Mouse (Mus musculus): ENCODE data around the gene Abhd16b. TPM values are rescaled to one million over a fixed set of nuclear protein-coding genes. Genes with fewer than 3 reads are reported as not detected.

Abhd16b gene
- polyA plus RNA-seq, 1 experiment from 2014 or later, result 0.07 TPM

DNA sequence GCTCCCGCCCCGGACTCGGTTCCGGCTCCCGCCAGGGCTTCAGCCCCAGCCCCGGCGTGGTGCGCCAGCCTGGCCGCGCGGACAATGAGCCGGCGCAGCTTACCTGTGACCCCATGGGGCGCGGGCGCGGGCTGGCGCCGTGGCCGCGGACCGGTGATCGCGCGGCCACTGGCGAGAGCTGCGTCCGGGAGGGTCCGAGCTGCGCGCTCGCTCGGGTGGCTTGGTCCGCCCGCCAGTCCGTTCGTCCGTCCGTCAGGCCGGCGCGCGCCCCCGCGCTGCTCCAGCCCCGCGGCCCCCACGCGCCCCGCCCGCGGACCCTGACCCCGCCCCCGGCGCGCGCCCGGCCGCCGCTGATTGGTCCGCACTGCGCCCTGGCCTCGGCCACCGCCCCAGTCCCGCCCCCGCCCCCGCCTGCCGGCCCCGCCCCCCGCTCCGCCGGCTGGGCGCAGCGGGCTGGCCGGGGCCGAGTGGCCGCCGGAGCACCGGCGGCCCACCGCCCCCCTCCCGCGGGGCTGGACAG, 33.8 kb upstream of the Abhd16b start, which contains the start of gene Zbtb46:
Gene Zbtb46, minus strand, starts transcription at position 274 of the 520 bp plus-strand sequence.
- H3K27ac ChIP-seq (ENCODE audit: low read depth, low read length), result peak within 1 kb of the TSS; percentile 22
- WGBS, result 1% methylated on average over 45 of the region's 83 CpGs
- TF ChIP-seq CTCF (IDR thresholded peaks at IDR 0.05; ENCODE audit: low read depth), result no peak
- H3K9me3 ChIP-seq (ENCODE audit: control insufficient read depth), result no peaks in the 10 kb centered on the region
- H3K4me1 ChIP-seq (replicated peaks; ENCODE audit: control insufficient read depth, insufficient read depth, low read length), result no peaks in the 10 kb centered on the region
- H3K9ac ChIP-seq (ENCODE audit: low read depth, low read length), result peak within 1 kb of the TSS; percentile 62
- H3K27me3 ChIP-seq (replicated peaks; ENCODE audit: control insufficient read depth, insufficient read depth, low read length), result peaks cover 54% of the 10 kb centered on the region
- ATAC-seq, result peak; percentile 89
- peak within 1 kb of the TSS; percentile 86 for H3K4me3 ChIP-seq (ENCODE audit: low read depth, low read length)
- H3K36me3 ChIP-seq (ENCODE audit: control insufficient read depth, insufficient read depth), result no peaks in the 10 kb centered on the region
- peak within 1 kb of the TSS; percentile 100 for H3K4me2 ChIP-seq (replicated peaks; ENCODE audit: low read depth)

DNA sequence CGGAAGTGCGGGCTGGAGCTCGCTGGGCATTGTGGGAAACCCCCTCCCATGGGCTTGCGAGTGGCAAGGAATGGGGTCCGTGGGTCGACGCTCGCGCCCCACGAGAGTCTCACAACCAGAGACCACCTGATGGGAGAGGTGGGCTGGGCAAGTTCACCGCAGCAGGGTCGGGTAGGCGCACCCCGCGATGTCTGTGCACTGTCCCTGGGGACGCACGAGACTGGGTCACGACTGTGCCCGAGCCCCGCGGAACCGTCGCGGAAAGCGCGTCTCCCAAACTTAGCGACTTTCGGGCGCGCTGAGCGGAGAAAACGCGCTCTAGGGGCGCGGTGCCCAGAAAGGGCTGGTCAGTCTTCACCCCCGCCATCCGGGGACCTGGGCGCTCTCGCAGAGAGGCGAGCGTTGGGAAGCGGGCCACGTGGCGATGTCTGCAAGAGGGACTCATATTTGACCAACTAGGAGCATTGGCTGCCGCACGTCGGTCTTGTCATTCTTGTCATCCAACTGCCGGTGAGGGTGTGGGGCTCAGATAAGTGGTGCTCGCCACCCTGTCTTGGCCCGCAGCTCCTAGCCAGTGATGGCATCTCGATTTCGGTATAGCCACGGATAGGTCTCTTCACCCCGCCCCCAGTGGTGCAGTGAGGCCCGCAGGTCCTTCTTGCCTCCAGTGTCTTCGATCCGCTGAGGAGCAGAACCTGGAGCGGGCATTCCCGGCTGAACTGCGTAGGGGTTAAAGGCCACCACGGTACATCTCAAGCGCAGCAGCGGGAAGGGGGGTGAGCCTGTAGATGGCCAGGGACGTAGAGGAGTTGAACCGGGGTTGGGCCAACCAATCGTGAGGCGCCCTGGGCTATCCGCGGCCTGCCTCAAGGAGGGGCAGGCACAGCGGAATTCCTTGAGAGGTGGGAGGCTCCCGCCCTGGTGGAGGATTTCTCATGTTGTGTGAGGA, 33.1 kb upstream of the Abhd16b start:
- H3K27me3 ChIP-seq (replicated peaks; ENCODE audit: control insufficient read depth, insufficient read depth, low read length), result peaks cover 47% of the 10 kb centered on the region
- H3K4me1 ChIP-seq (replicated peaks; ENCODE audit: control insufficient read depth, insufficient read depth, low read length), result no peaks in the 10 kb centered on the region
- peak overlapping the region; percentile 22 for H3K27ac ChIP-seq (ENCODE audit: low read depth, low read length)
- no peaks in the 10 kb centered on the region for H3K9me3 ChIP-seq (ENCODE audit: control insufficient read depth)
- H3K36me3 ChIP-seq (ENCODE audit: control insufficient read depth, insufficient read depth), result no peaks in the 10 kb centered on the region
- WGBS, result under 1% methylated on average over 69 of the region's 71 CpGs
- H3K4me3 ChIP-seq (ENCODE audit: low read depth, low read length), result peak overlapping the region; percentile 86
- peak; percentile 20; the same call in 1 of the 2 replicates for TF ChIP-seq CTCF (IDR thresholded peaks at IDR 0.05; ENCODE audit: low read depth)
- H3K9ac ChIP-seq (ENCODE audit: low read depth, low read length), result peak overlapping the region; percentile 62
- peak; percentile 36 for ATAC-seq
- H3K4me2 ChIP-seq (replicated peaks; ENCODE audit: low read depth), result peak overlapping the region; percentile 100

DNA sequence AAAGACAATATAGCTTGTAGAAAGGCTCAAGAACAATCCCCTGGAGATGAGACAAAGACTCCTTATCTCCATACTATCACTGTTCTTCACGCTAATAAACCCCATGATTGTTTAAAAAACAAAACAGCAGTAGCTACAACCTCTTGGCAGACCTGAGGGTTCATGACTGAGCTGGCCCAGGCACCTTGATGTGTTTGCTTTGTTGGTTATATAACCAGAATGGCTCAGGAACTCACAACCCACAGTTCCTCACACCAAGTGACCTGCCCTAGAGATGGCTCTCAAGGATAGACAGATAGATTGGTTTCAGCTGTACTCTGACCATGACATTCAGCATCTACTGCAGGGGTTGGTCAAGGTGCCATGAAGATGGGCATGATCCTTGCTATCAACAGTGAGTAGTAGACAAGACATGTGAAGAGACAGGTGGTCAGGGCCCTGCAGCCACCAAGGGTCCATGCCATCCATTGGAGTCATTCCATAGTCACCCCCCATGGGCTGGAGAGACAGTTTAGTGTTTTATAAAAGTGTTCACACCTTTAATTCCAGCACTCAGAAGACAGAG, 31.4 kb upstream of the Abhd16b start:
- no peak overlapping the region for H3K27ac ChIP-seq (ENCODE audit: low read depth, low read length)

DNA sequence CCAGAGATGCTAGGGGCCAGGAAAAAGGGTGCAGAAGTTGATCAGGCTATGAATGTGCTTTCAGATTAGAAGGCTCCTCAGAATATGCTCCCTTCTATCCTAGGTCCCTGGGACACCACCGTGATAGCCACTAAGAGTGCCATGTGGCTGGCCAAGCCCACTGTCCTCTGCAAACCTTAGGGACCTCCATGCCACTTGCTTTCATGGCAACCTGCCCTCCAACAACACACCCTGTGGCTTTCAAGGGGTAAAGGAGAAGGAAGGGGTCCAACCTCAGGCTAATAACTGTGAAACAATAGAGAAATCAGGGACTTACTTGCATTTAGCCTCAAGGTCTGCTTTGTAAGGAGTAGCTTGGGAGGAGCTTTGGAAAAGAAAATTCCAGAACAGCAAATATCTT, 30.4 kb upstream of the Abhd16b start:
- no peak for ATAC-seq
- peaks cover 33% of the 10 kb centered on the region for H3K27me3 ChIP-seq (replicated peaks; ENCODE audit: control insufficient read depth, insufficient read depth, low read length)
- no peak overlapping the region for H3K4me2 ChIP-seq (replicated peaks; ENCODE audit: low read depth)
- WGBS, result 88% methylated on average over 1 of the region's 1 CpGs
- TF ChIP-seq CTCF (IDR thresholded peaks at IDR 0.05; ENCODE audit: low read depth), result no peak
- no peaks in the 10 kb centered on the region for H3K9me3 ChIP-seq (ENCODE audit: control insufficient read depth)
- no peak overlapping the region for H3K27ac ChIP-seq (ENCODE audit: low read depth, low read length)
- H3K4me3 ChIP-seq (ENCODE audit: low read depth, low read length), result no peak overlapping the region
- no peak overlapping the region for H3K9ac ChIP-seq (ENCODE audit: low read depth, low read length)
- no peaks in the 10 kb centered on the region for H3K4me1 ChIP-seq (replicated peaks; ENCODE audit: control insufficient read depth, insufficient read depth, low read length)
- no peaks in the 10 kb centered on the region for H3K36me3 ChIP-seq (ENCODE audit: control insufficient read depth, insufficient read depth)

More for the DNA sequence above, 31.4 kb upstream of the Abhd16b start:
- H3K27me3 ChIP-seq (replicated peaks; ENCODE audit: control insufficient read depth, insufficient read depth, low read length), result peaks cover 41% of the 10 kb centered on the region
- no peak for ATAC-seq
- H3K4me2 ChIP-seq (replicated peaks; ENCODE audit: low read depth), result no peak overlapping the region
- H3K4me3 ChIP-seq (ENCODE audit: low read depth, low read length), result no peak overlapping the region
- no peak for TF ChIP-seq CTCF (IDR thresholded peaks at IDR 0.05; ENCODE audit: low read depth)
- 87% methylated on average over 1 of the region's 1 CpGs for WGBS
- H3K9me3 ChIP-seq (ENCODE audit: control insufficient read depth), result no peaks in the 10 kb centered on the region
- H3K9ac ChIP-seq (ENCODE audit: low read depth, low read length), result no peak overlapping the region
- H3K36me3 ChIP-seq (ENCODE audit: control insufficient read depth, insufficient read depth), result no peaks in the 10 kb centered on the region
- no peaks in the 10 kb centered on the region for H3K4me1 ChIP-seq (replicated peaks; ENCODE audit: control insufficient read depth, insufficient read depth, low read length)

DNA sequence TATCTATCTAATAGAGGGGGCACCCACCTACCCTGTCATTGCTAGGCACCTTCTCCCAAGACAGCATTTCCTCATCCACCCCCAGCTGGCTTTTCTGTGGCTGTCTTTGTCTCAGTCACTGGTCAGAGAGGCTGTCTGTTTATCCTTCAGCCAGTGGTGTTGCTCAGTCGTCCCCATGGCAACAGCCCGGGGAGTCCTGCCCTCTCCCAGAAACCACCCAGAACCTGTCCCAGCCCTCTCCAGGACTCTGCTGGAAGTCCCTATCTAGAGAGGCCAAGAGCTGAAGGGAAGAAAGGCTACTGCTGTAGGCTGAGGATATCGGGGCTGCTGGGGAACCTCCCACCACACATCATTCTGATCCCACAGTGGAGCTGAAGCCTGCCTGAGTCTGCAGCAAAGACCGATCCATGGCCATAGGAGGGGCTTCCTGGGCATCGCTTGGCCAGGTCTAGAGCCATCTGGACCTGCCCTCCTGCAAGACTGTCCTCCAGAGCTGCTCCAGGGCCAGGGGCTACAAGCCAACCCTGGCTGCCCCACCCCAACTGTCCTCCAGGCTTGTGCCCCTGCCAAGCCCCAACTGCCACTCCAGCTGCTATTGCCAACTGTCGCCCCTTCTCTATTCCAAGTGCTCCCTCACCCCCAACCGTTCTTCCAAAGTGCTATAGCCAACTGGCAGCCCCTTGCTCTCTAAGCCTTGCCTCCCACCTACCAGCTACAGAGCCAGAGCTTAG, 29.8 kb upstream of the Abhd16b start:
- Histone ChIP-seq H3K9ac (ENCODE audit: low read depth, low read length) (no peak overlapping the region), H3K4me2 (replicated peaks; ENCODE audit: low read depth) (no peak overlapping the region), H3K27ac (ENCODE audit: low read depth, low read length) (no peak overlapping the region), H3K4me3 (ENCODE audit: low read depth, low read length) (no peak overlapping the region), H3K9me3 (ENCODE audit: control insufficient read depth) (no peaks in the 10 kb centered on the region), H3K36me3 (ENCODE audit: control insufficient read depth, insufficient read depth) (no peaks in the 10 kb centered on the region), H3K27me3 (replicated peaks; ENCODE audit: control insufficient read depth, insufficient read depth, low read length) (peaks cover 31% of the 10 kb centered on the region), H3K4me1 (replicated peaks; ENCODE audit: control insufficient read depth, insufficient read depth, low read length) (no peaks in the 10 kb centered on the region)
- ATAC-seq, result no peak
- WGBS, result 37% methylated on average over 7 of the region's 7 CpGs
- TF ChIP-seq CTCF (IDR thresholded peaks at IDR 0.05; ENCODE audit: low read depth), result no peak

DNA sequence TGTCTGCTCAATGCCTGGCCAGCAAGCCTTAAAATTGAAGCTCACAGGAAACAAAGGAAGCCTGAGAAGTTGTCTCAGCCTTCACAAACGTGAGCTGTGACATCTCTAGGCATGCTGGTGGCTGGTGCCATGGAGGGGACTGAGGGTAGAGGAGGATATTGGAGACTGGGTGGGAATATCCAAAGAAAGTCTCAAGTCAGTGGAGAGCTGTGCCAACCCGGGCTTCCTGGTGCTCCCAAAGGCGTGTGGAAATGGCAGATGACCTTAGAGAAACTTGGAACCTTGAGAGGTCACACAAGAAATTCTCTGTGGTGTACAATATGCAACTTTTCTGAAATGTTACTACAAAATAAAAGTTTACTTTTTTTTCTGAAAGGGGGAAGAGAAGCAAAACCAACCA, 27.6 kb upstream of the Abhd16b start:
- Histone ChIP-seq H3K27me3 (replicated peaks; ENCODE audit: control insufficient read depth, insufficient read depth, low read length) (peaks cover 12% of the 10 kb centered on the region), H3K27ac (ENCODE audit: low read depth, low read length) (no peak overlapping the region), H3K4me1 (replicated peaks; ENCODE audit: control insufficient read depth, insufficient read depth, low read length) (no peaks in the 10 kb centered on the region), H3K4me2 (replicated peaks; ENCODE audit: low read depth) (no peak overlapping the region), H3K9ac (ENCODE audit: low read depth, low read length) (no peak overlapping the region), H3K36me3 (ENCODE audit: control insufficient read depth, insufficient read depth) (no peaks in the 10 kb centered on the region), H3K9me3 (ENCODE audit: control insufficient read depth) (no peaks in the 10 kb centered on the region), H3K4me3 (ENCODE audit: low read depth, low read length) (no peak overlapping the region)
- TF ChIP-seq CTCF (IDR thresholded peaks at IDR 0.05; ENCODE audit: low read depth), result no peak
- 56% methylated on average over 3 of the region's 3 CpGs for WGBS
- no peak for ATAC-seq
